Mouse (Mus musculus) cerebellum, adult 2 months (tissue): ENCODE results near the gene Zfp710.

Experiments
- CTCF ChIP-seq: fragments of 200-500 bp; IDR thresholded peaks from 2 replicates; pipeline ENCODE4 v1.5.1; 2011; ENCODE audit warnings: low read depth, mild to moderate bottlenecking, control low read depth, low read length, moderate library complexity, borderline replicate concordance; ENCODE audit not compliant: insufficient read depth
- POLR2A ChIP-seq: fragments of 200-500 bp; IDR thresholded peaks from 2 replicates; pipeline ENCODE4 v1.6.1; 2011; ENCODE audit warnings: low read length, control low read depth, borderline replicate concordance; ENCODE audit not compliant: insufficient read depth

DNA sequence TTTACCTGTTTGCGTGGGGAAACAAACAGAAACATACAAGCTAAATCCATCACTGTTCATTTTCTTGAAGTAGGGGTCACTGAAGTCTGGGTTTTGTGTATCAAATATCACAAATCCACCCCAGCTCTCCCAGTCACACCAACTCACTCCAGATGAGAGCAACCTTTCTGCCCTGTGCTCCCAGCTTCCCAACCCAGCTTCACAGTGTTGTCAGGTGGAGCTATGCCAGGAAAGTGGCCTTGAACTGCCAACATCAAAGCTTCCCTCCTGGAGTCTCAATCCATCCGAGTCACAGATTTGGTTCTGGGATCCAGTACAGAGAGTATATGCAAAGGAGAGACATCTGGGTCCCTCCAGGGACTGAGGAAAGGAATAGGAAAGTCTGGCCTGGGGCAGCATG lies 91.5 kb downstream of the Zfp710 start:
- TF ChIP-seq POLR2A = no peak
- TF ChIP-seq CTCF = no peak
